Mouse (Mus musculus): ENCODE measurements around the gene Luzp2. TPM values are rescaled to one million over a fixed set of nuclear protein-coding genes. Genes with fewer than 3 reads are reported as not detected.
A peak's percentile ranks its signal among the peaks of the same experiment; 100 is the strongest.

Luzp2 gene
- polyA plus RNA-seq (2012; ENCODE audit: insufficient read depth, insufficient read length, low replicate concordance, missing spikeins): not detected in 2 replicates

DNA sequence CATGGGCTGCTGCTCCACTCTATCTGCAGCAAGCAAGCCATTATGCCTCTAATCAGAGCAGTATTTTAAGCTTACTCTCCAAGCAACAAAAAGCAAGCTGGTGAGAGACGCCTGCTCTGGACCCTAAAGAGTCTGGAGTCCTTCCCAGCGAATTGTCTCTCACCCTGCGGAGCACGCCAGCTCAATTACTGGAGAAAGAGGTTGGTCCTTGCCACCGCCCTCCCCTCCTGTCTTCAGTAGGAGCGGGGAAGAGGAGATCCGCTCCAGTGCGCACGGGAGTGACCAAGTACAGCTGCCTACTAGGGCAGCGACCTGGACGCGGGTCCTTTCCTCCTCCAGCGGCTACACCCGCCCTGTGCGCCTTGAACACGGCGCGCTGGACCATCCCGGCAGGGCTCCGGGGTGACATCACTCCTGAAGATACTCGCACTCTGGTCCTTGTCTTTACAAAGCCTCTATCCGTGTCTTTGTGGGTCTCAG, at the start of gene Luzp2:
Gene Luzp2 (plus strand): TSS at position 127 of the 480 bp plus-strand sequence.
- peak within 1 kb of the TSS; percentile 71 for H3K4me3 ChIP-seq (ENCODE audit: insufficient read depth, low read depth, low read length)
- under 1% methylated on average over 22 of the region's 22 CpGs for WGBS
- TF ChIP-seq POLR2A (IDR thresholded peaks at IDR 0.05; ENCODE audit: insufficient read depth, low read depth, low read length) (peak; percentile 41; the same call in 1 of the 2 replicates), CTCF (IDR thresholded peaks at IDR 0.05; ENCODE audit: insufficient read depth, low read depth, low read length) (no peak)
- no peaks in the 10 kb centered on the region for H3K4me1 ChIP-seq (ENCODE audit: control insufficient read depth, insufficient read depth, low read length)
- H3K27ac ChIP-seq (ENCODE audit: insufficient read depth, low read depth, low read length): peak within 1 kb of the TSS; percentile 84

GRCm38 (mm10) chr7:54787456-54787855, 47.8 kb upstream of the Luzp2 start:
- Histone ChIP-seq H3K4me1 (ENCODE audit: control insufficient read depth, insufficient read depth, low read length) (no peaks in the 10 kb centered on the region), H3K4me3 (ENCODE audit: insufficient read depth, low read depth, low read length) (no peak overlapping the region), H3K27ac (ENCODE audit: insufficient read depth, low read depth, low read length) (no peak overlapping the region)
- TF ChIP-seq POLR2A (IDR thresholded peaks at IDR 0.05; ENCODE audit: insufficient read depth, low read depth, low read length): no peak
- TF ChIP-seq CTCF (IDR thresholded peaks at IDR 0.05; ENCODE audit: insufficient read depth, low read depth, low read length): no peak

GRCm38 (mm10) chr7:54818606-54819005, 16.7 kb upstream of the Luzp2 start:
- no peak for TF ChIP-seq CTCF (IDR thresholded peaks at IDR 0.05; ENCODE audit: insufficient read depth, low read depth, low read length)
- TF ChIP-seq POLR2A (IDR thresholded peaks at IDR 0.05; ENCODE audit: insufficient read depth, low read depth, low read length): no peak
- no peaks in the 10 kb centered on the region for H3K4me1 ChIP-seq (ENCODE audit: control insufficient read depth, insufficient read depth, low read length)
- H3K4me3 ChIP-seq (ENCODE audit: insufficient read depth, low read depth, low read length): no peak overlapping the region
- peak overlapping the region; percentile 91 for H3K27ac ChIP-seq (ENCODE audit: insufficient read depth, low read depth, low read length)

GRCm38 (mm10) chr7:54828751-54829150, 6.5 kb upstream of the Luzp2 start:
- no peak overlapping the region for H3K4me3 ChIP-seq (ENCODE audit: insufficient read depth, low read depth, low read length)
- H3K27ac ChIP-seq (ENCODE audit: insufficient read depth, low read depth, low read length): no peak overlapping the region
- TF ChIP-seq CTCF (IDR thresholded peaks at IDR 0.05; ENCODE audit: insufficient read depth, low read depth, low read length): no peak
- no peak for TF ChIP-seq POLR2A (IDR thresholded peaks at IDR 0.05; ENCODE audit: insufficient read depth, low read depth, low read length)
- WGBS: 90% methylated on average over 3 of the region's 3 CpGs
- no peaks in the 10 kb centered on the region for H3K4me1 ChIP-seq (ENCODE audit: control insufficient read depth, insufficient read depth, low read length)

- TF ChIP-seq POLR2A (IDR thresholded peaks at IDR 0.05; ENCODE audit: insufficient read depth, low read depth, low read length): no peak
- TF ChIP-seq CTCF (IDR thresholded peaks at IDR 0.05; ENCODE audit: insufficient read depth, low read depth, low read length): no peak
- peak overlapping the region; percentile 84 for H3K27ac ChIP-seq (ENCODE audit: insufficient read depth, low read depth, low read length)
- H3K4me3 ChIP-seq (ENCODE audit: insufficient read depth, low read depth, low read length): peak overlapping the region; percentile 71
- no peaks in the 10 kb centered on the region for H3K4me1 ChIP-seq (ENCODE audit: control insufficient read depth, insufficient read depth, low read length)
- WGBS: 1% methylated on average over 13 of the region's 13 CpGs
These were observed 634 bp downstream of the Luzp2 start for GRCm38 (mm10) chr7:54835911-54836352.

GRCm38 (mm10) chr7:54836437-54836836, 1.1 kb downstream of the Luzp2 start:
- no peak for TF ChIP-seq CTCF (IDR thresholded peaks at IDR 0.05; ENCODE audit: insufficient read depth, low read depth, low read length)
- no peak for TF ChIP-seq POLR2A (IDR thresholded peaks at IDR 0.05; ENCODE audit: insufficient read depth, low read depth, low read length)
- 22% methylated on average over 5 of the region's 5 CpGs for WGBS
- Histone ChIP-seq H3K4me3 (ENCODE audit: insufficient read depth, low read depth, low read length) (peak overlapping the region; percentile 71), H3K4me1 (ENCODE audit: control insufficient read depth, insufficient read depth, low read length) (no peaks in the 10 kb centered on the region), H3K27ac (ENCODE audit: insufficient read depth, low read depth, low read length) (peak overlapping the region; percentile 84)

DNA sequence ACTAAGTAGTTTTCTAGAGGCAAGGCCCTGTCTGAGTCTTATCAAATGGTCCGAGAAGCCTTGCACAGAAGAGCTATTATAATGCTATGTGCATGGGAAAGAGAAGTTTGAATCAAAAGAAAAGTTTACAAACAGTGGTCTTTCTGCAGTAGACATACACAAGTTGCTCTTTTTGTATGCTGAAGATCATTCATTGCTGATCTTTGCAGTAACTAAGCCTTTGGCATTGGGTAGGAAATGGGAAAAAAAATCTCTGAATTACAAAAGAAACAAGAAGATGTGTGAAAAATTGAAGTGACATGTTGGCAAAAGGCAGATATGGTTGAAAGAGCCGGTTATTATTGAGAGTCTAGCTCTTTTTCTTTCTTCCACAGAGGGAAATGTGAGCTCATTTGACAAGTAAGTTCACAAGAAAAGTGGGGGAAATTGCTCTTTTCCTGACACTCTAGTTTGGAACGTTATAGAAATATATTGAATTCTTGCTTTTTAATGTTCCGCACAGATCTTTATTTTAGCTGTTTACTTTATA, 7.6 kb downstream of the Luzp2 start:
- H3K27ac ChIP-seq (ENCODE audit: insufficient read depth, low read depth, low read length): no peak overlapping the region
- TF ChIP-seq CTCF (IDR thresholded peaks at IDR 0.05; ENCODE audit: insufficient read depth, low read depth, low read length): no peak
- TF ChIP-seq POLR2A (IDR thresholded peaks at IDR 0.05; ENCODE audit: insufficient read depth, low read depth, low read length): no peak
- 62% methylated on average over 4 of the region's 4 CpGs for whole genome bisulfite sequencing

GRCm38 (mm10) chr7:54845875-54846691, 10.8 kb downstream of the Luzp2 start:
- Histone ChIP-seq H3K4me1 (ENCODE audit: control insufficient read depth, insufficient read depth, low read length) (no peaks in the 10 kb centered on the region), H3K27ac (ENCODE audit: insufficient read depth, low read depth, low read length) (no peak overlapping the region), H3K4me3 (ENCODE audit: insufficient read depth, low read depth, low read length) (no peak overlapping the region)
- WGBS: 89% methylated on average over 8 of the region's 8 CpGs
- TF ChIP-seq CTCF (IDR thresholded peaks at IDR 0.05; ENCODE audit: insufficient read depth, low read depth, low read length) (no peak), POLR2A (IDR thresholded peaks at IDR 0.05; ENCODE audit: insufficient read depth, low read depth, low read length) (no peak)

More for the DNA sequence above, 7.6 kb downstream of the Luzp2 start:
- Histone ChIP-seq H3K4me1 (ENCODE audit: control insufficient read depth, insufficient read depth, low read length) (no peaks in the 10 kb centered on the region), H3K4me3 (ENCODE audit: insufficient read depth, low read depth, low read length) (no peak overlapping the region)

GRCm38 (mm10) chr7:54846692-54847020, 11.4 kb downstream of the Luzp2 start:
- WGBS: 73% methylated on average over 2 of the region's 2 CpGs

More at GRCm38 (mm10) chr7:54846692-54847020, 11.4 kb downstream of the Luzp2 start:
- TF ChIP-seq POLR2A (IDR thresholded peaks at IDR 0.05; ENCODE audit: insufficient read depth, low read depth, low read length): no peak
- TF ChIP-seq CTCF (IDR thresholded peaks at IDR 0.05; ENCODE audit: insufficient read depth, low read depth, low read length): no peak
- Histone ChIP-seq H3K4me3 (ENCODE audit: insufficient read depth, low read depth, low read length) (no peak overlapping the region), H3K4me1 (ENCODE audit: control insufficient read depth, insufficient read depth, low read length) (no peaks in the 10 kb centered on the region), H3K27ac (ENCODE audit: insufficient read depth, low read depth, low read length) (no peak overlapping the region)

Data from olfactory bulb, adult 2 months (tissue).